Mouse (Mus musculus): ENCODE data around the gene Gls2. TPM values are rescaled to one million over a fixed set of nuclear protein-coding genes. Genes with fewer than 3 reads are reported as not detected.
"Not testable (repeated sequence)": the region's sequence is repeated elsewhere in the genome, so short reads cannot be mapped to it uniquely, and the experiment has no call there.

Gene Gls2
- polyA plus RNA-seq, 1 experiment from 2014 or later = 1.3 TPM

DNA sequence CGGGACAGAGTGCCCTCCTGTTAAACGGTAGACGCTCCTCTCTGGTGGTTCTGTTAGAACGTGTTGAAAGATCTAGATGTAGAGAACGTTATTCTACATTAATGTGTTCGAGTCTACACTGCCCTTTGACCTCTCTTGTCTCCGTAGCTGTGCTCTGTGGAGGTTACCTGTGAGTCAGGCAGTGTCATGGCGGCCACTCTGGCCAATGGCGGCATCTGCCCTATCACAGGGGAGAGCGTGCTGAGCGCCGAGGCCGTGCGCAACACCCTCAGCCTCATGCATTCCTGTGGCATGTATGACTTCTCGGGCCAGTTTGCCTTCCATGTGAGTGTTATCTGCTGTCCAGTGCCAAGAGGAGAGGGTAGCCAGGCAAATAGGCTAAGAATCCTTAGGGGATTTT is 10.7 kb downstream of the Gls2 start:
- Histone ChIP-seq H3K4me3 (replicated peaks) (no peak overlapping the region), H3K27me3 (no peaks in the 10 kb centered on the region), H3K9me3 (no peaks in the 10 kb centered on the region), H3K9ac (no peak overlapping the region), H3K4me1 (no peaks in the 10 kb centered on the region), H3K27ac (no peak overlapping the region), H3K36me3 (replicated peaks) (peaks cover 18% of the 10 kb centered on the region; the same call in 1 of the 2 replicates), H3K4me2 (no peak overlapping the region)
- 94% methylated on average over 15 of the region's 15 CpGs for WGBS
- ATAC-seq (ENCODE audit: low FRiP score) = no peak

DNA sequence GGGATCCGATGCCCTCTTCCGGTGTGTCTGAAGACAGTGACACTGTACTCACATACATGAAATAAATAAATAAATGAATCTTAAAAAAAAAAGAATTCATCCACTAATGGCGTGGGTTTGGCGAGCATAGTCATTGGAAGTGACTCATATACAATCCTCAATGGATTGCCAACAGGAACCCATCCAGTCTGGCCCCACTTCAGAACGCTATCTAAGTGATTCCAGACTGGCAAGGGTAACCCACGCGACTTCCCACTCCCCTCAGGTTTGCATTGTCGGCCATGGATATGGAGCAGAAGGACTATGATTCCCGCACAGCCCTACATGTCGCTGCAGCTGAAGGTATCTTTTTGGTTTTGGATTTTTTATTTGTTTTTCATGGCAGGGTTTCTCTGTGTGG is 14.1 kb downstream of the Gls2 start:
- Histone ChIP-seq H3K4me1 (peaks cover 14% of the 10 kb centered on the region), H3K9ac (no peak overlapping the region), H3K4me3 (replicated peaks) (no peak overlapping the region), H3K9me3 (no peaks in the 10 kb centered on the region), H3K4me2 (no peak overlapping the region), H3K36me3 (replicated peaks) (peaks cover 18% of the 10 kb centered on the region; the same call in 1 of the 2 replicates), H3K27me3 (peaks cover 4% of the 10 kb centered on the region), H3K27ac (no peak overlapping the region)
- ATAC-seq (ENCODE audit: low FRiP score) = no peak
- 94% methylated on average over 10 of the region's 10 CpGs for WGBS

DNA sequence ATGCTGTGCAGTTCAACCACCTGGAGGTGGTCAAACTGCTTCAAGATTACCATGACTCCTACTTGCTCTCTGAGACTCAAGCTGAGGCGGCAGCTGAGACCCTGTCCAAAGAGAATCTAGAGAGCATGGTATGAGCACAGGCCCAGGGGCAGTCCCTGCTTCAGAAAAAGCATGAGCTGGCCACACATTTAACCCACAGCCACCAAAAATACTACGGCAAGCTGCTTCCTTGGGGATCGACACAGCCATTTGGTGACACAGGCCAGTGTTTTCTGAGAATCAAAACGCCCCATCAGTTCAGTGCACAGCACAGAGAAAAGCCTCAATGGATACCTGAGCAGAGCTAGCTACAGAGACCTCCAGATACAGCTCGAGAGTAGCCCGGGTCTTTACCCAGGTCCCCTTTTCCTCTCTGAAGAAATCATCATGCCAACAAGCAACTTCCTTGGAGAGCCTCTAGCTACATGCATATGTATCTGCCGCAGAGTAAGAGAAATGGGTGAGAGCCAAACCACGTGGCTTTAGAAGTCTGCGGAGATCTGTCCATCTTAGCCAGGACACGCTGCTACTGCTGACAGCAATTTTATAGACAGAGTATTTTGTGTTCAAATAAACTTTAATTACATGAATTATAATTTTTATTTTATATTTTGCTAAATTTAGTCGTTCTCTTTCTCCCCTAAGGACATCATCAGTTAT is 15.2 kb downstream of the Gls2 start:
- peaks cover 18% of the 10 kb centered on the region; the same call in 1 of the 2 replicates for H3K36me3 ChIP-seq (replicated peaks)
- peaks cover 8% of the 10 kb centered on the region for H3K27me3 ChIP-seq
- H3K4me3 ChIP-seq (replicated peaks) = no peak overlapping the region
- H3K27ac ChIP-seq = no peak overlapping the region
- H3K4me1 ChIP-seq = peaks cover 14% of the 10 kb centered on the region
- H3K9me3 ChIP-seq = no peaks in the 10 kb centered on the region
- no peak for ATAC-seq (ENCODE audit: low FRiP score)
- no peak overlapping the region for H3K4me2 ChIP-seq
- 94% methylated on average over 11 of the region's 11 CpGs for WGBS
- H3K9ac ChIP-seq = no peak overlapping the region

DNA sequence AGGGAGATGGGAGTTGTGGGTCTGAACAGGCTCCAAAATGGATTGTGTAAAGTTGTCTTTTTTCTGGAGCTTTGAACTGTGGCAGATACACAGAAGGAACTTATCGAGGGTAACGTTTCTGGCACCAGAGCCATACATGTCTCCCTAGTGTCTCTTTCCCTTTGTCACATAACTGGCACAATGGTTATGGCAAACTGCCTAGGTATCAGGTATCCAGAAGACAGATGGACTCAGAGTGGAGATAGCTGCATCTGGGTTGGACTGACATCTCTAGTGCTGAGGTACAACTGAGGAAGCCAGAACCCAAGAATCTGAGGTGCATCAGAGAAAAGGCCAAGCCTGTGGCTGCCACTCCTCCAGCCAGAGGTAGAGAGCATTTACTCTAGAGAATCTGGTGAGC is 15.9 kb downstream of the Gls2 start:
- no peak overlapping the region for H3K4me2 ChIP-seq
- no peaks in the 10 kb centered on the region for H3K9me3 ChIP-seq
- peaks cover 10% of the 10 kb centered on the region for H3K27me3 ChIP-seq
- WGBS = 91% methylated on average over 2 of the region's 2 CpGs
- peaks cover 18% of the 10 kb centered on the region; the same call in 1 of the 2 replicates for H3K36me3 ChIP-seq (replicated peaks)
- H3K4me1 ChIP-seq = peaks cover 14% of the 10 kb centered on the region
- H3K27ac ChIP-seq = no peak overlapping the region
- ATAC-seq (ENCODE audit: low FRiP score) = no peak
- H3K9ac ChIP-seq = no peak overlapping the region
- H3K4me3 ChIP-seq (replicated peaks) = peak overlapping the region; percentile 56; the same call in 1 of the 2 replicates

DNA sequence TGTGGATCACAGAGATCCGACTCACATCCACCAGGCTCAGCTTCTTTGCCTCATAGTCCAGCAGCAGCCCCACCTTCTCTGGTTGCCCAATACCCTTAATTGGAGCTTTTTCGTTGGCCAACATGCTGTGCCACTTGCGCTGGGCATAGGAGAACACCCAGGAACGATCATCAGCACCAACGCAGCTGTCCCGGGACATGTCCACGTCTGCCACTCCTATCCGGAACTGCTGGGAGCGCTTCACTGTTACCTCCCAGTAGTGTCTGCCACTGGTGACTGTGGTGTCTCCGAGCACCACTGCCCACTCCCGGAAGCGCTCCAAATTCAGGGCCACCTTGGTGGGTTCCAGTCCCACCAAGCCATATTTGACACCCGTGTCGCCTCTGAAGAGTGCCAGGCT is 16.7 kb downstream of the Gls2 start:
- H3K4me3 ChIP-seq (replicated peaks) = peak overlapping the region; percentile 56
- H3K27me3 ChIP-seq = peaks cover 10% of the 10 kb centered on the region
- H3K36me3 ChIP-seq (replicated peaks) = peaks cover 16% of the 10 kb centered on the region; the same call in 1 of the 2 replicates
- H3K27ac ChIP-seq = no peak overlapping the region
- 0 out of 2 replicates have a peak, but pooled peaks have one; percentile 20 for ATAC-seq (ENCODE audit: low FRiP score)
- peaks cover 14% of the 10 kb centered on the region for H3K4me1 ChIP-seq
- H3K9me3 ChIP-seq = no peaks in the 10 kb centered on the region
- WGBS = 37% methylated on average over 14 of the region's 14 CpGs
- H3K9ac ChIP-seq = peak overlapping the region; percentile 65
- H3K4me2 ChIP-seq = peak overlapping the region; percentile 85

DNA sequence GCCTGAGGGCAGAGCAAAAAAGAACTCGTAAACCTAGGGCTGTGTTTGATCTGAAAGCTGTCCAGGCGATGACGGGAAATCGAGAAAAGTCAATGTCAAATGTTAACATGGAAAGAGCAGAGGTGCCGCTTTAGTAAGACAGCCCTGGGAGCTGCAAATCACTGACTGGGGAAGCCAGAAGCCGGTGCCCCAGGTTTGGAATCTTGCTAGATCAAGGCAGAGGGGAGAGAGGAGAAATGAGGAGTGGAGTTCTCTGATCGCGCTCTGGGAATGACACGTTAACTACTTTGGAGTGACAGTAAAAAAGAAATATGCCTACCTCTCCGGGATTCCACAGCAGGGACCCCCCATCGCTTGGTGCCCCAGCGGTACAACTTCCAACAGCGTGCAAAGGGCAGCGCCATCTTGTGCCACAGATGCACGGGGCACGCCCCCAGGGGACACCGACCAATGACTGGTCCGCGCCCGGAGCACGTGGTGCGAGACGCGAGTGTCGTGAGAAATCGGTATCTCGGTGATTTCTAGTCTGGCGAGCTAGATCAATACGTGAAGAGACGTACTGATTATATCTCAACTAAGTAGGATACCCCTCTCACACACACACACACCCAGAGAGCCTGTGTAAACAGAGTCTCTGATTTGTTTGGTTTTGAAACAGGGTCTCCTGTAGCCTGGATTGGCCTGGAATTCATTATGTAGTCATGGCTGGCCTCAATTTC is 17.3 kb downstream of the Gls2 start, which contains the start of gene Spryd4:
Gene Spryd4 (minus strand): TSS at position 418 of the 719 bp plus-strand sequence.
- WGBS = under 1% methylated on average over 30 of the region's 30 CpGs
- Histone ChIP-seq H3K4me2 (peak within 1 kb of the TSS; percentile 85), H3K4me3 (replicated peaks) (peak within 1 kb of the TSS; percentile 56), H3K4me1 (peaks cover 14% of the 10 kb centered on the region), H3K27me3 (peaks cover 10% of the 10 kb centered on the region), H3K36me3 (replicated peaks) (0 out of 2 replicates have a peak, but pooled peaks cover 10% of the 10 kb centered on the region), H3K9ac (peak within 1 kb of the TSS; percentile 65), H3K9me3 (no peaks in the 10 kb centered on the region), H3K27ac (no peak within 1 kb of the TSS)
- peak; percentile 97 for ATAC-seq (ENCODE audit: low FRiP score)

DNA sequence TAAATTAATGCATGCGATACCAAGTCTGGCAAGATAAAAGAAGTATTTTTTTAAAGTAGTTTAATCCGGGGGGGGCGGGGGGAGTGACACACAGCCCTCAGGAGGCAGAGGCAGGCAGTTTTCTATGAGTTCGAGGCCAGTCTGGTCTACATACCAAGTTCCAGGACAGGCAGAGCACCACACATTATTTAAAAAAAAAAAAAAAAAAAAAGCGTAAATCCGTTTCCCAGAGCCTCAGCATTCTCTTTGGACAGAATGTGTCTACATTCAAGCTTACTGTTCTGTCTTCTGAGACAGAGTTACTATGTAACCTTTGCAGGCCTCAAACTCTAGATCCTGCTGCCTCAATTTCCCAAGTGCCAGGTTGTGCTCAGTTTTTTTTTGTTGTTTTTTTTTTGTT is 17.9 kb downstream of the Gls2 start:
- 0 out of 2 replicates have a peak, but pooled peaks cover 8% of the 10 kb centered on the region for H3K36me3 ChIP-seq (replicated peaks)
- H3K27ac ChIP-seq = no peak overlapping the region
- peak overlapping the region; percentile 56 for H3K4me3 ChIP-seq (replicated peaks)
- no peak overlapping the region for H3K9ac ChIP-seq
- H3K4me2 ChIP-seq = peak overlapping the region; percentile 85
- no peaks in the 10 kb centered on the region for H3K9me3 ChIP-seq
- H3K27me3 ChIP-seq = peaks cover 10% of the 10 kb centered on the region
- H3K4me1 ChIP-seq = peaks cover 14% of the 10 kb centered on the region
- WGBS = 58% methylated on average over 6 of the region's 6 CpGs
- ATAC-seq (ENCODE audit: low FRiP score) = no peak

DNA sequence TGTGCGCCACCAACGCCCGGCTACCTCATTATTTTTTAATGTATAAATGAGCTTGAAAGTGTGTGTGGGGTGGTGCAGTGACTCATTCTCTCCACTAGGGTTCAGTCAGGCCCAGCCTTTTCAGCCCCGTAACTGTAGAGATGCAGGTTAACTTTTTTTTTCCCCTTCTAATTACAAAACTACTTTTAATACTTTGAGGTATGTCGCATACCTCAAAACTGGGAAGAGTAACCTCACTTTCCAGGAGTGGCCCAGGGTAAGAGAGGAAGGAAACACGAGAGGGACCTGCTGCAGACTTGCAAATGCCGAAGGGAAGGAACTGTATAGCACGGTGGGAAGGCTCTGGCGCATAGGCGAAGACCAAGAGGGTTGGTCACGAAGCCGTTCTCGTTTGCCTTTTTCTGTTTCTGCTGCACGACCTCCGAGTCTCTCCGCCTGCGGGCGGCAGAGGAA is 18.6 kb downstream of the Gls2 start:
- Histone ChIP-seq H3K36me3 (replicated peaks) (0 out of 2 replicates have a peak, but pooled peaks cover 8% of the 10 kb centered on the region), H3K4me3 (replicated peaks) (peak overlapping the region; percentile 24), H3K9ac (peak overlapping the region; percentile 30; the same call in 1 of the 2 replicates), H3K27ac (no peak overlapping the region), H3K9me3 (no peaks in the 10 kb centered on the region), H3K4me2 (peak overlapping the region; percentile 49), H3K4me1 (peaks cover 14% of the 10 kb centered on the region), H3K27me3 (peaks cover 10% of the 10 kb centered on the region)
- 3% methylated on average over 18 of the region's 18 CpGs for WGBS
- ATAC-seq (ENCODE audit: low FRiP score) = no peak

DNA sequence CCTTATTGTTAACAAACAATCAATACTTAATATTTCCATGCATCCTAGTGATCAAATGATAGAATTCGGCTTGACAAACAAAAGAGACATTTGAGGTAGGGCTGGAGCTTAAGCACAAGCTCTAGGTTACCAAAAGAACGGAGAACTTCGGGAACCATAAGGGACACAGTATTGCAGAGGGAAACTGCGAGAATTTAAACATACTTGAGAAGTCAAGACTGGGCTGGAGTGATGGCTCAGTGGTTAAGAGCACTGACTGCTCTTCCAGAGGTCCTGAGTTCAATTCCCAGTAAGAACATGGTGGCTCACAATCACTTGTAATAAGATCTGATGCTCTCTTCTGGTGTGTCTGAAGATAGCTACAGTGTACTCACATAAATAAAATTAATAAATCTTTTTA is 19.9 kb downstream of the Gls2 start:
- H3K4me2 ChIP-seq; H3K9me3 ChIP-seq; H3K4me3 ChIP-seq (replicated peaks); H3K9ac ChIP-seq; H3K36me3 ChIP-seq (replicated peaks); ATAC-seq (ENCODE audit: low FRiP score); H3K27ac ChIP-seq: not testable (repeated sequence)
- Histone ChIP-seq H3K4me1 (peaks cover 14% of the 10 kb centered on the region), H3K27me3 (peaks cover 10% of the 10 kb centered on the region)
- WGBS = 90% methylated on average over 4 of the region's 4 CpGs

DNA sequence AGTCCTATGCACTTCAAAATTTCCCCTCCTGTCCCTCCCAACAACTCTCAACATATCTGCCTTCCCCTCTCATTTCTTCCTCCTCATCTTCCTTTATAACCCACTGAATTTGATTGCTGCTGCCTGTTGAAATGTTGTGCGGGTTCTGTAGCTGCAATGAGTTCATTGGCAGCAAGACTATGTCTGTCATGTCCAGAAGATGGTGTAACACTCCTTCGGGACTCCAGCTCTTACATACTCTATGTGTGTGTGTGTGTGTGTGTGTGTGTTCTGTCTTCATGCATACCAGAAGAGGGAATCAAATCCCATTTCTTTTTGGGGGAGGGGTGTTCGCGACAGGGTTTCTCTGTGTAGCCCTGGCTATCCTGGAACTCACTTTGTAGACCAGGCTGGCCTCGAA is 20.7 kb downstream of the Gls2 start:
- Histone ChIP-seq H3K27me3 (peaks cover 10% of the 10 kb centered on the region), H3K4me3 (replicated peaks) (no peak overlapping the region), H3K36me3 (replicated peaks) (no peaks in the 10 kb centered on the region), H3K9me3 (no peaks in the 10 kb centered on the region), H3K9ac (no peak overlapping the region), H3K27ac (no peak overlapping the region), H3K4me1 (peaks cover 14% of the 10 kb centered on the region), H3K4me2 (no peak overlapping the region)
- ATAC-seq (ENCODE audit: low FRiP score) = no peak
- 89% methylated on average over 5 of the region's 5 CpGs for WGBS

DNA sequence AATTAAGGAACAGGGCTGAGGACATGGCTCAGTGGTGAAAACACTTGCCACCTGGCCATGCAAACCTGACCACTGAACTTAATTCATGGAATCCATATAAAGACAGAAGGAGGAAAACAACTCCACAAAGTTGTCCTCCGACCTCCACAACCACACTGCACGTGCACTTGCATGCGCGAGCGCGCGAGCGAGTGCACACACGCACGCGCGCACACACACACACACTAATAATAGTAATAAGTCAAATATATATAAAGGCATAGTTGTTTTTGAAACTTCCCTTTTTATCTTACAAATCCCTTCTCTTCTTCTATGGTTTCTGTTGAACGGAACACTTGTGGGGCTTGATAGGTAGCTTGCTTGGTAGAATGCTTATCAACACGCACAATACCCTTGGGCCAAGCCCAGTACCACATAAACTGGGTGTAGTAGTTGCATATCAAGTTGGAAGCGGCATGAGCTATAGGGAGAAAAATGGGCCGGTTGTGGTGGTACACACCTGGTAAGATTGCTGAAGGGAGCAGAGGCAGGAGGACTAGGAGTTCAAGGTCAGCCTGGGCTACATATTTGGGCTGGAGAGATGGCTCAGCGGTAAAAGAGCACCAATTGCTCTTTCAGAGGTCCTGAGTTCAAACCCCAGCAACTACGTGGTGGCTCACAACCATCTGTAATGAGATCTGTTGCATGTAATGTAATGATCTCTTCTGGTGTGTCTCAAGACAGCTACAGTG is 24.3 kb downstream of the Gls2 start:
- H3K4me1 ChIP-seq = no peaks in the 10 kb centered on the region

More for the DNA sequence above, 24.3 kb downstream of the Gls2 start:
- peaks cover 3% of the 10 kb centered on the region; the same call in 1 of the 2 replicates for H3K27me3 ChIP-seq
- H3K9ac ChIP-seq = no peak overlapping the region
- no peak overlapping the region for H3K4me3 ChIP-seq (replicated peaks)
- no peak overlapping the region for H3K4me2 ChIP-seq
- H3K27ac ChIP-seq = no peak overlapping the region
- no peak for ATAC-seq (ENCODE audit: low FRiP score)
- H3K36me3 ChIP-seq (replicated peaks) = no peaks in the 10 kb centered on the region
- 95% methylated on average over 18 of the region's 18 CpGs for WGBS
- no peaks in the 10 kb centered on the region for H3K9me3 ChIP-seq
